Mouse (Mus musculus): ENCODE results near the gene Nr2f2. TPM values are rescaled to one million over a fixed set of nuclear protein-coding genes. Genes with fewer than 3 reads are reported as not detected.

The Nr2f2 gene
- polyA plus RNA-seq, 1 experiment from 2014 or later: 124 TPM

GRCm38 (mm10) chr7:70305716-70306115 is 60.8 kb downstream of the Nr2f2 start:
- WGBS: 72% methylated on average over 7 of the region's 7 CpGs
- DNase-seq (ENCODE audit: low spot score) (no peak), ATAC-seq (replicated peaks; ENCODE audit: low FRiP score) (no peak)
- Histone ChIP-seq H3K4me3 (ENCODE audit: low read depth, low read length) (no peak overlapping the region), H3K27ac (ENCODE audit: low read depth, low read length) (no peak overlapping the region), H3K27me3 (ENCODE audit: control insufficient read depth, insufficient read depth, low read length) (no peaks in the 10 kb centered on the region), H3K4me2 (ENCODE audit: low read depth, low read length, severe bottlenecking) (no peak overlapping the region), H3K9ac (ENCODE audit: low read length) (no peak overlapping the region), H3K9me3 (ENCODE audit: control insufficient read depth, low read length) (no peaks in the 10 kb centered on the region), H3K4me1 (replicated peaks; ENCODE audit: control insufficient read depth, insufficient read depth, low read length) (no peaks in the 10 kb centered on the region), H3K36me3 (ENCODE audit: control insufficient read depth, insufficient read depth, low read length) (no peaks in the 10 kb centered on the region)

DNA sequence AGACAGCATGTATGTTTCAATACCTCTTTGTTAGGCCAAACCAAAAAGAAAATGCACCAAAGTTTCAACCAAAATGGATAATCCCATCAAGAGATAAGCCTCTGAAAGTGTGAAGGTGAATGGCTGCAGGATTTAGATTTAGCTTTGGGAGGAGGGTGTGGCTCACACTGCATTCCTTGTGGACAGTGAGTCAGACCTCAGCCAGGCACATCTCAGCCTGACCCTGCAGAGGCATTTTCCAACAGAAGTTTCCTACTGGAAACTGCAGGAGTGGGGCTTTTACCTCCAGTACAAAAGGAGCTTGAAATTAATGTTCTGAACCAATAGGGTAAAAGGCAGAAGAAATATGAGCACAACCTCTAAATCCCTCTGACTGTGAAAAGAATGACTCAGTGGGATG is 62.1 kb downstream of the Nr2f2 start:
- H3K4me3 ChIP-seq (ENCODE audit: low read depth, low read length): no peak overlapping the region
- no peaks in the 10 kb centered on the region for H3K27me3 ChIP-seq (ENCODE audit: control insufficient read depth, insufficient read depth, low read length)
- H3K9ac ChIP-seq (ENCODE audit: low read length): no peak overlapping the region
- H3K4me1 ChIP-seq (replicated peaks; ENCODE audit: control insufficient read depth, insufficient read depth, low read length): no peaks in the 10 kb centered on the region
- no peaks in the 10 kb centered on the region for H3K36me3 ChIP-seq (ENCODE audit: control insufficient read depth, insufficient read depth, low read length)
- H3K27ac ChIP-seq (ENCODE audit: low read depth, low read length): no peak overlapping the region
- H3K4me2 ChIP-seq (ENCODE audit: low read depth, low read length, severe bottlenecking): no peak overlapping the region
- ATAC-seq (replicated peaks; ENCODE audit: low FRiP score) (no peak), DNase-seq (ENCODE audit: low spot score) (no peak)
- no peaks in the 10 kb centered on the region for H3K9me3 ChIP-seq (ENCODE audit: control insufficient read depth, low read length)

All from forebrain, embryonic 11.5 days (tissue).